Mouse (Mus musculus): ENCODE measurements around the gene Idh3a.

DNA sequence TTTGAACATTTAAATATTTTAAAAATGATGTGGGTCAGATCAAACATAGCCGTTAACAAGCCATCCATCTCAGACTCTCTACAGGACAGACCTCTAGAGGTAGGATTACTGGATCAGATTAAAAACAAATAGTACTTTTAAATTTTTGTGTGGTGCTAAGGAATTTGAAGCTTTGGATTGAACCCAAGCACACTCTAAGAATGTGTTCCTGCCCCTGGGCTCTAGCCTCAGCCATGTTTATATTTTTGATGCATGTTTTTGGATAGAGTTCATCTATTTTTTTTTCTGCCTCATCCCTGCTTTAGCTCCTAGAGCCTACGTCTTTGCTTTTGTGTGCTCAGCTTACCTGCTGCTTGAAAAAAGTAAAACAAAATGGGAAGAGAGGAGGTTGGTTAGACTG is 47.3 kb downstream of the Idh3a start:
- TF ChIP-seq POLR2A (IDR thresholded peaks at IDR 0.05; ENCODE audit: low read depth, low read length) (no peak), CTCF (IDR thresholded peaks at IDR 0.05; ENCODE audit: extremely low read depth, insufficient read depth, insufficient read length, insufficient replicate concordance) (no peak)
